Mouse (Mus musculus) E14TG2a.4 (cell line): ENCODE results near the gene Dzip1.

Source experiments
- CTCF ChIP-seq: conservative IDR thresholded peaks from 2 replicates; pipeline ENCODE4 v1.5.1; 2014; ENCODE audit warnings: low read length
- NANOG ChIP-seq: IDR thresholded peaks from 2 replicates; pipeline ENCODE4 v1.6.1; 2014; ENCODE audit warnings: borderline replicate concordance, low read length, mixed read lengths
- POU5F1 ChIP-seq: IDR thresholded peaks from 2 replicates; pipeline ENCODE4 v1.6.1; 2014; ENCODE audit warnings: low read length, borderline replicate concordance

GRCm38 (mm10) chr14:118831597-118831996 is 93.7 kb downstream of the Dzip1 start:
- TF ChIP-seq CTCF (no peak), NANOG (no peak), POU5F1 (no peak)
